Mouse (Mus musculus) intestine, embryonic 15.5 days (tissue): Measurements from ENCODE around the gene B4galt5. TPM values are rescaled to one million over a fixed set of nuclear protein-coding genes. Genes with fewer than 3 reads are reported as not detected.

ENCODE experiments used
- ATAC-seq: fragments of 200-750 bp; cut with Nextera tagmentation; 2 replicates; pipeline ENCODE4 v1.8.0; 2017; ENCODE audit warnings: moderate TSS enrichment, moderate library complexity
- H3K27ac ChIP-seq: fragments of 300-500 bp; sonication (generic); 2 replicates; pipeline ENCODE4 v1.5.1; 2015; ENCODE audit warnings: mild to moderate bottlenecking, inconsistent platforms
- H3K27me3 ChIP-seq: fragments of 300-500 bp; sonication (generic); replicated peaks from 2 replicates; pipeline ENCODE4 v1.6.1; 2015; ENCODE audit warnings: inconsistent platforms
- H3K36me3 ChIP-seq: fragments of 300-500 bp; sonication (generic); 2 replicates; pipeline ENCODE4 v1.6.1; 2015; ENCODE audit warnings: inconsistent platforms
- H3K4me1 ChIP-seq: fragments of 300-500 bp; sonication (generic); replicated peaks from 2 replicates; pipeline ENCODE4 v1.6.1; 2015; ENCODE audit warnings: inconsistent platforms
- H3K4me2 ChIP-seq: fragments of 300-500 bp; sonication (generic); replicated peaks from 2 replicates; pipeline ENCODE4 v1.6.1; 2015; ENCODE audit warnings: mild to moderate bottlenecking, inconsistent platforms
- H3K4me3 ChIP-seq: fragments of 300-500 bp; sonication (generic); replicated peaks from 2 replicates; pipeline ENCODE4 v1.5.1; 2015; ENCODE audit warnings: inconsistent platforms
- H3K9ac ChIP-seq: fragments of 300-500 bp; sonication (generic); 2 replicates; pipeline ENCODE4 v1.6.1; 2015; ENCODE audit warnings: inconsistent platforms
- H3K9me3 ChIP-seq: fragments of 300-500 bp; sonication (generic); 2 replicates; pipeline ENCODE4 v1.6.1; 2016; ENCODE audit warnings: inconsistent platforms
- WGBS: fragments of 180-500 bp; shearing (Covaris S2); methylation state at CpG from one replicate; pipeline ENCODE4 v1.1.7; 2015; 5-methylcytosine and 5-hydroxymethylcytosine counted together
- polyA plus RNA-seq: library from polyadenylated mRNA; unstranded; fragments of >200 nt; fragmentation: Nextera tagmentation; extraction: Ambion mirVana; gene quantifications from 2 replicates; pipeline ENCODE4 v1.2.1, GENCODE M21; 2015

B4galt5 gene
- polyA plus RNA-seq, 1 experiment from 2014 or later, result 9.6 TPM

GRCm38 (mm10) chr2:167375688-167376087, 26.7 kb upstream of the B4galt5 start:
- no peaks in the 10 kb centered on the region for H3K27me3 ChIP-seq
- H3K4me2 ChIP-seq, result no peak overlapping the region
- no peak overlapping the region for H3K4me3 ChIP-seq
- H3K9ac ChIP-seq, result no peak overlapping the region
- H3K36me3 ChIP-seq, result no peaks in the 10 kb centered on the region
- ATAC-seq, result no peak
- peaks cover 9% of the 10 kb centered on the region for H3K4me1 ChIP-seq
- H3K9me3 ChIP-seq, result no peaks in the 10 kb centered on the region
- WGBS, result 87% methylated on average over 5 of the region's 5 CpGs
- H3K27ac ChIP-seq, result no peak overlapping the region

DNA sequence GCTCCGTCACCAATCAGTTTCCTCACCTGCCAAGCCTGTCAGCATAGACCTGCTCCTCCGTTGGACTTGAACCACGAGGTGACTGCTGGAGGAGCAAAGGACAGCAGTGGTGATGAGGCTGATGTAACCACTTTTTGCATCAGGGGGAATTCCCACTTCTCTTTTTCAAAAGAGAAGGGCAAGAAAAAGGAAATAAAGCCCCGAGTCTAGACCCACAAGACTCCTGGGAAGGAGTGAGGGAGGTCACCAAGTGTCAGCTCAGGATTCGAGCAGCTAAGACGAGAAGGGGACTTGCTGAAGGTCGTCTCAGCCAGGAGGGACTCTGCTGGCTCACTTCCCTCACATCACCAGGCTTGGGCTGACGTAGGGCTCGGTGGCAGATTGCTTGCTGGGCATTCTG, 26.2 kb upstream of the B4galt5 start:
- peaks cover 3% of the 10 kb centered on the region; the same call in 1 of the 2 replicates for H3K4me1 ChIP-seq
- H3K36me3 ChIP-seq, result no peaks in the 10 kb centered on the region
- no peak overlapping the region for H3K4me2 ChIP-seq
- no peak overlapping the region for H3K9ac ChIP-seq
- no peak overlapping the region for H3K4me3 ChIP-seq
- ATAC-seq, result no peak
- WGBS, result 75% methylated on average over 9 of the region's 9 CpGs
- H3K27ac ChIP-seq, result no peak overlapping the region
- no peaks in the 10 kb centered on the region for H3K27me3 ChIP-seq
- H3K9me3 ChIP-seq, result no peaks in the 10 kb centered on the region

DNA sequence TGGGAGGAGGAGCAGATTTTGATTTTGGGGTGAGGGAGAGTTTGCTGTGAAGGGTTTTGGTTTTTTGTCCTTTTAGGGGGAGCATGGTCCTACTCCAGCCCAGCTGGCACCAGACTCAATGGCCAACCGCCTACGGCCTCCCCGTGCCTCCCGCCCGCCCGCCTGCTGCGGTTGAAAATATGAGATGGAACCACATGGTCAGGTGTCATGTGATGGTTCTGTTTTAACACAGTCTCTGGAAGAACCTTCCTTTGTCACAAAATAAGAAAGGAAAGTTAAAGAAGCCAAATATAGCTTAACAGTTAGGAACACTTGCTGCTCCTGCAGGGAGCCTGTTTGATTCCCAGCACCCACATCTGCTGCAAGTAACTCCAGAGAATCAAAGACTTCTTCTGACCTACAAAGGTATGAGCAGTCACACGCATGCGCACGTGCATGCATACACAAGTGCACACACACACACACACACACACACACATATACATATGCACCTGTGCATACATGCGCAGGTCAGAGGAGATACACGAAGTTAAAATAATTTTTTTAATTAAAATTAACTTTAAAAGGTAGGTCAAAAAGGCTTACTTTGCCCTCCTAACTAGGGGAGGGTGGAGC, 25.3 kb upstream of the B4galt5 start:
- 92% methylated on average over 12 of the region's 12 CpGs for WGBS
- Histone ChIP-seq H3K4me2 (no peak overlapping the region), H3K9ac (no peak overlapping the region), H3K9me3 (no peaks in the 10 kb centered on the region), H3K27me3 (no peaks in the 10 kb centered on the region), H3K36me3 (no peaks in the 10 kb centered on the region), H3K27ac (no peak overlapping the region), H3K4me3 (no peak overlapping the region), H3K4me1 (peaks cover 3% of the 10 kb centered on the region; the same call in 1 of the 2 replicates)
- no peak for ATAC-seq

GRCm38 (mm10) chr2:167373266-167373665, 24.3 kb upstream of the B4galt5 start:
- no peaks in the 10 kb centered on the region; the same call in 1 of the 2 replicates for H3K4me1 ChIP-seq
- no peak overlapping the region for H3K4me2 ChIP-seq
- no peak overlapping the region for H3K4me3 ChIP-seq
- no peak; the same call in 1 of the 2 replicates for ATAC-seq
- no peaks in the 10 kb centered on the region for H3K36me3 ChIP-seq
- H3K27ac ChIP-seq, result no peak overlapping the region
- H3K9ac ChIP-seq, result no peak overlapping the region
- 65% methylated on average over 5 of the region's 5 CpGs for WGBS
- H3K9me3 ChIP-seq, result no peaks in the 10 kb centered on the region
- no peaks in the 10 kb centered on the region for H3K27me3 ChIP-seq

- no peaks in the 10 kb centered on the region for H3K36me3 ChIP-seq
- no peak for ATAC-seq
- H3K4me1 ChIP-seq, result no peaks in the 10 kb centered on the region
- H3K4me2 ChIP-seq, result no peak overlapping the region
- WGBS, result 90% methylated on average over 2 of the region's 2 CpGs
- H3K27ac ChIP-seq, result no peak overlapping the region
- H3K9ac ChIP-seq, result no peak overlapping the region
- H3K27me3 ChIP-seq, result no peaks in the 10 kb centered on the region
- H3K9me3 ChIP-seq, result no peaks in the 10 kb centered on the region
- no peak overlapping the region for H3K4me3 ChIP-seq
Observed at GRCm38 (mm10) chr2:167371506-167371905, 22.5 kb upstream of the B4galt5 start.

- Histone ChIP-seq H3K4me1 (no peaks in the 10 kb centered on the region), H3K4me2 (no peak overlapping the region), H3K36me3 (no peaks in the 10 kb centered on the region), H3K27ac (no peak overlapping the region), H3K9me3 (no peaks in the 10 kb centered on the region), H3K27me3 (no peaks in the 10 kb centered on the region), H3K4me3 (no peak overlapping the region), H3K9ac (no peak overlapping the region)
- ATAC-seq, result peak; percentile 23; the same call in 1 of the 2 replicates
- WGBS, result 72% methylated on average over 8 of the region's 9 CpGs
Observed at GRCm38 (mm10) chr2:167368328-167368727, 19.3 kb upstream of the B4galt5 start.

- ATAC-seq, result peak; percentile 45; the same call in 1 of the 2 replicates
- H3K27me3 ChIP-seq, result no peaks in the 10 kb centered on the region
- H3K4me1 ChIP-seq, result no peaks in the 10 kb centered on the region
- H3K36me3 ChIP-seq, result no peaks in the 10 kb centered on the region
- no peak overlapping the region for H3K4me3 ChIP-seq
- no peak overlapping the region for H3K27ac ChIP-seq
- no peak overlapping the region for H3K4me2 ChIP-seq
- WGBS, result 50% methylated on average over 20 of the region's 20 CpGs
- no peak overlapping the region for H3K9ac ChIP-seq
- no peaks in the 10 kb centered on the region for H3K9me3 ChIP-seq
Observed at GRCm38 (mm10) chr2:167367777-167368281, 18.8 kb upstream of the B4galt5 start.

GRCm38 (mm10) chr2:167367325-167367724, 18.3 kb upstream of the B4galt5 start:
- Histone ChIP-seq H3K4me2 (no peak overlapping the region), H3K9me3 (no peaks in the 10 kb centered on the region), H3K27me3 (no peaks in the 10 kb centered on the region), H3K4me1 (no peaks in the 10 kb centered on the region), H3K36me3 (no peaks in the 10 kb centered on the region), H3K4me3 (no peak overlapping the region), H3K9ac (no peak overlapping the region), H3K27ac (no peak overlapping the region)
- 38% methylated on average over 7 of the region's 7 CpGs for WGBS
- no peak for ATAC-seq

DNA sequence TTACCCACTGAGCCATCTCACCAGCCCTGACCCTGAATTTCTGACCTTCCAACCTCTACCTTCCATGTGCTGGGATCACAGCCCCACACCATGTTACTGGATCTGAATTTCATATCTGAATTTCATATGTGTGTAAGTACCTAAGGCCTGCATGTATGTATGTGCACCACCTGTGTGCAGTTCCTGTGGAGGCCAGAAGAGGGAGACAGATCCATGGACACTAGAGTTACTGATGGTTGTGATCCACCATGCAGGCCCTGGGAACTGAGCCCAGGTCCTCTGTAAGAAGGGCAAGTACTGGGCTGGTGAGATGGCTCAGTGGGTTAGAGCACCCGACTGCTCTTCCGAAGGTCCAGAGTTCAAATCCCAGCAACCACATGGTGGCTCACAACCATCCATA, 16.1 kb upstream of the B4galt5 start:
- no peak overlapping the region for H3K27ac ChIP-seq
- no peak for ATAC-seq
- H3K36me3 ChIP-seq, result no peaks in the 10 kb centered on the region
- H3K27me3 ChIP-seq, result no peaks in the 10 kb centered on the region
- WGBS, result 100% methylated on average over 2 of the region's 2 CpGs
- H3K4me1 ChIP-seq, result no peaks in the 10 kb centered on the region
- H3K9me3 ChIP-seq, result no peaks in the 10 kb centered on the region
- no peak overlapping the region for H3K4me3 ChIP-seq
- H3K4me2 ChIP-seq, result no peak overlapping the region
- H3K9ac ChIP-seq, result no peak overlapping the region

GRCm38 (mm10) chr2:167363272-167364045, 14.5 kb upstream of the B4galt5 start:
- Histone ChIP-seq H3K36me3 (no peaks in the 10 kb centered on the region), H3K4me3 (no peak overlapping the region), H3K9ac (no peak overlapping the region), H3K9me3 (no peaks in the 10 kb centered on the region), H3K4me1 (no peaks in the 10 kb centered on the region), H3K4me2 (no peak overlapping the region), H3K27ac (no peak overlapping the region), H3K27me3 (no peaks in the 10 kb centered on the region)
- no peak for ATAC-seq
- WGBS, result 79% methylated on average over 9 of the region's 9 CpGs

GRCm38 (mm10) chr2:167358499-167358898, 9.5 kb upstream of the B4galt5 start:
- Histone ChIP-seq H3K27me3 (no peaks in the 10 kb centered on the region), H3K9ac (no peak overlapping the region), H3K9me3 (no peaks in the 10 kb centered on the region), H3K27ac (no peak overlapping the region), H3K4me2 (no peak overlapping the region), H3K4me1 (no peaks in the 10 kb centered on the region), H3K4me3 (no peak overlapping the region), H3K36me3 (no peaks in the 10 kb centered on the region)
- 86% methylated on average over 2 of the region's 2 CpGs for WGBS
- ATAC-seq, result no peak

GRCm38 (mm10) chr2:167356885-167357284, 7.9 kb upstream of the B4galt5 start:
- Histone ChIP-seq H3K27me3 (no peaks in the 10 kb centered on the region), H3K4me2 (no peak overlapping the region), H3K9me3 (no peaks in the 10 kb centered on the region), H3K9ac (no peak overlapping the region), H3K4me3 (no peak overlapping the region), H3K4me1 (no peaks in the 10 kb centered on the region), H3K27ac (no peak overlapping the region), H3K36me3 (no peaks in the 10 kb centered on the region)
- ATAC-seq, result no peak
